Mouse (Mus musculus) common myeloid progenitor, adult 5-6 weeks (primary cell): ENCODE results near the gene Chic2. TPM values are rescaled to one million over a fixed set of nuclear protein-coding genes. Genes with fewer than 3 reads are reported as not detected.
A peak's percentile ranks its signal among the peaks of the same experiment; 100 is the strongest.

ENCODE experiments used
- ATAC-seq: replicated peaks from 2 replicates; pipeline ENCODE4 v1.8.0; 2016; ENCODE audit warnings: low read depth, mild to moderate bottlenecking, moderate TSS enrichment, inconsistent platforms; ENCODE audit not compliant: poor library complexity, severe bottlenecking
- total RNA-seq: library from RNA; stranded (forward); fragments of 200-1000, 187-1606 nt; gene quantifications from 2 replicates; pipeline ENCODE4 v1.2.3, GENCODE M21; 2017

The Chic2 gene
- total RNA-seq, 1 experiment from 2014 or later: 31.4 TPM

DNA sequence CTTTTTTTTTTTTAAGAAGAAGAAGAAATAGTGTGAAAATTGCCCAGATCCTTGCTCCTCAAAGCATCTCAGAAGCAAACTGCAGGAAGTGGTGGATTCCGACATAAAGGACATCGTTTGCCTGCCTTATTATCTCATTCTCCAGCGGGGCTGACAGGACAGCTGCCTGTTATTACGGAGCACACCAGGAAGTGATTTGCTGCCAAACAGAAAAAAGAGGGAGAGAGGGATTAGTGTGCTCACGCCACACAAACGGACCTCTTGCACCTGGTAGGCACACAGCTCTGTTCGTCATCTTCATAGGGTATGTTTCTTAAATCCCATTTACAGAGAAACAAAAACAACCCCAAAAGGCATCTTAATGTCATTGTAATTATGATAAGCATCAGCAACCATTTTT, 64.4 kb downstream of the Chic2 start:
- no peak for ATAC-seq

DNA sequence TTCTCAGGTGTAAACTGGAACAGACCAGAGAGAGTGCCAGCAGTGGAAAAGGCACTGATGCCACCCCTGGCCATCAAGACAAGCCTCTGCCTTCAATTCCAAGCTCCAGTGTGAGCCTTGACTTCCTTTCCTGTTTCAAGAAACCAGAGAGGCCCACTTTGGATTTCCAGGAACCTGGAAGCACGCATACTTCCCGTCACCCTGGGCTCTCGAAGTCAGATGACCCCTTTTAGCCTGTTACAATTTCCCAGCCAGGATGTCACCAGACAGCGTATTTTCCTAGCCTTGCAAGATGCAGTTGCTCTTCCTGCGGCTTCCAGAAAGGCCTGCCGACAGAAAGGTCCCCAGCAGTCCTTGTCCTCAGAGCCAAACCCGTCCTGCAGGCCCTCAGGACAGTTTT, 65.0 kb downstream of the Chic2 start:
- no peak for ATAC-seq

DNA sequence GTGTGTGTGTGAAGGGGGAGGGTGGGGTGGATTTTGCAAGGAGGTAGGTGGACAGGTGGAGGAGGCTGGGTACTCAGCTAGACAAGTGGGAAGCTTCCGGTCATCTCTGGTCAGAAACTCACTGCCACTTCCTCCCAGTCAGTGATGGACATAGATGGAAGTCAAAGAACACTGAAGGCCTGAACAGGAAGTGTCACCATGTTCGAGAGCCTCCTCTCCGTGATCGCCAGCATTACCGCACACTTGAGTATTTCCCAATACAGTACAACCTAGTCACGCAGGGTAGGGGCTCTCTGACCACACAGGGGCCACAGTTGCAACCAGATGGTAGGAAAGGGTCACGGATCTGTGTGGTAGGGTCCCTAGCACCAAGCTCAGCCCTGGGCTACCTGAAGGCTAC, 69.1 kb downstream of the Chic2 start:
- ATAC-seq: no peak

DNA sequence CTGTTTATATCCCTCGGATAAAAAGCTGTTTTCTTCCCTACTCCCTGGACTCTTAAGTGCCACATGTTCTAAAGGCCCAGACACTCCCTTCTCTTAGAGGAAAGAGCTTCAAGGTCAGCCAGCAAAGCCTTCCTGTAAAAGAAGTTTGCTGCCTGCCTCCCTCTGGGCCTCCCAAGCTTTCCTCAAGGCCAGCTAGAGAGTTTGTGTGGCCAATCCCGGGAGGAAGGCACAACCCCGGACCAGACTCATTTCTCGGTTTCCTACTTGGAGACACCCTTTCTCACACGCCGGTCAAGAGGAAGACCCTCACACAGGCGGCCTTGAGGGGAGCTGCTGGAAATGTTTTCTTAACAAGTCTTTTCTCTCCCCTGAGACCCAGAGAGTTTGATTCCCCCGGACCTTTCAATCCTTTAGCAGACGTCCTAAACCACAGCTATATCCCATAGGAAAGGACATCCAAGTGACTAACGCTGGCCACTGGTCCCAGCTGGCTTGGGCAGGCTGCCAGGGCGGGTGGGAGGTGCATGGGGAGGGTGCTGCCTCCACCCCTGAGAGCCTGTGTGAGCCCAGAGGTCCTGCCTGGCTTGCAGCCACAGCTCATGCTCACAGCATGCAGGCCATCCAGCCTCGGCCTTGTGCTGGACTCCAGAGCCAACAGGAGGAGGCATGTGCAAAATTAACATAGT, 69.7 kb downstream of the Chic2 start:
- no peak for ATAC-seq

DNA sequence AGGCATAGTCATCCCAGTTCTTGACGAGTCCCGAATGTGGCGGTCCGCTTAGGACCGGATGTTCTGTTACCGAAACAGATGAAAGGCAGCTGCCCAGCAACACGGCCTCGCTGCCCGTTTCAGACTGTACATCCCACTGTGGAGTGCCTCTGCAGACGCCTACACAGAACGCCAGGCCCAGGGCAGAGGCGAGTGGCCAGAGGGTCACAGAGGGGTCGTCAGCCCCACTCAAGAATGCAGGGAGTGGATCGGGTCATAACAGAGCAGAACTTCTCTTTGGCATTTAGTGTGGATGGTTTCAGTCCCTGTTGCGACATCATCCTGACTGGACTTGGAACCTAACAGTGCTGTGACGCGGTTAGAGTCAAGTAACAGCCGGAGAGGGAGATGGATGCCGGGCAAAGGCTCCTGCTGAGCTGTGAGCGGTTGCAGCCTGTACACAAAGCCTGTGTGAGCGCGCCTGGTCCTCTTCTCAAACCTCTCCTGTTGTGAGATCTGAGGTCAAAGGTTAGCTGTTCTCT, 70.5 kb downstream of the Chic2 start:
- no peak for ATAC-seq

DNA sequence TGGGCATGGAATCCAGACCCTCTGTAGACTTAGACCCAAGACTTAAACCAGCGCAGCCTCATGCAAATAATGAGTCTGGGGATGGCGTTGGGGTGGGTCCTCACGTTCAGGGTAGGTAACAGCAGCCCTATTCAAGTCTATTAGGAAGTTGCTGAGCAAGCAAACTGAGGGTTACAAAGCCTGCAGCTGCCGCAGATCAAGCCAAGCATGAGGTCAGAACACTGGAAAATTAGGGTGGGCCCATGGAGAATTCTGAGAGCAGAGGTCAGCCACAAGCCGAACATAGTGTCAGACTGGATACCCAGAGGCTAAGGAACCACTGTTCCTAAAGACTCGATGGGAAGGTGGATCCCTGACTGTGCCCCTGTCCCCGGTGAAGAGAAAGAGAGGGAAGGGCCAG, 73.2 kb downstream of the Chic2 start:
- no peak for ATAC-seq

DNA sequence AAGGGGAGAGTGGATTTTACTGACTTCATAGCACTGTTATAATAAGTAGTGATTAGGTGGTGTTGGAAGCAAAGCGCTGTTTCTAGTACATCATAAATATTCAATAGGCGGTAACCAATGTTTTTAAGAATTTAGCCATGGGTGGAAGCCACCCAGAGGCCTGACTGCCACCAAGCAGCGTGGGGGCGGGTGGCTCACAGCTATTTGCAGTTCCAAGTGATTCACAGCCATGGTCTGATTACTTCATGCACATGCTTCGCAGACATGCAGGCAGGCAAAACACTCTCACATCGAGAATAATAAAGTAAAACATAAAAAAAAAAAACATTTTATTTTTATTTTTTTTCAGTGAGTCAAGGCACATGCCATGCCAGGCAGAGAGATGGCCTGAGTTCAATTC, 75.2 kb downstream of the Chic2 start:
- ATAC-seq: no peak

DNA sequence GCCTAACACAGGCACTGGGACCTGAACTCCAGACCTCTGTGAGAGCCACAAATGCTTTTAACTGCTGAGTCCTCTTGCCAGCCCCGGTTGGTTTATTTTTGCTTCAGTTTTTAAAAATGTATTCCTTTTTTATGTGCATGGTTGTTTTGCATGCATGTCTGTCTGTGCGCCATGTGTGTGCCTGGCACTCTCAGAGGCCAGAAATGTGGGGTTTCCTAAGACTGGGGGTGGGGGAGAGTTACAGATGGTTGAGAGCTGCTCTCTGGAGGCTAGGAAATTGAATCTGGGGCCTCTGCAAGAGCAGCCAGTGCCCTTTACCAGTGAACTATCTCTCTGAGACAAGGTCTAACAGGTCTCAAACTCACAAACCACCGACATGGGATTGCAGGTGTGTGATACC, 76.7 kb downstream of the Chic2 start:
- ATAC-seq: no peak

DNA sequence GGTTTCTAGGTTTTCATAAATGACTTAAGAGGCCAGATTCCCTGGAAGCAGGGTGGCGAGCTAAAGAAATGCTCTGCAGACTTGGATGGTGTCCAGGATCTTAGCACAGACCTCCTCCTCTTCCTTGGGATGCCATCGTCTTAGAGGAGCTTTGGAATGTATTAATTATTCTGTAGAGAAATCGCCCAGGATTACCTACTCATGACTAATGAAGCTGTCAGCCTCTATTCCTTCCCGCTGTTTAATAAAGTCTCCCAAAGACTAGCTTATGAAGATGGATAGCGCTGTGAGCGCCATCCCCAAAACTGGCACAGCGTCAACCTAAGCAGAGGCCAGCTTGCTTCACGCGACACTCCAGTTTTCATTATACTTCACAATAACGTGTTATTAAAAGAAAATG, 77.7 kb downstream of the Chic2 start:
- ATAC-seq: no peak

DNA sequence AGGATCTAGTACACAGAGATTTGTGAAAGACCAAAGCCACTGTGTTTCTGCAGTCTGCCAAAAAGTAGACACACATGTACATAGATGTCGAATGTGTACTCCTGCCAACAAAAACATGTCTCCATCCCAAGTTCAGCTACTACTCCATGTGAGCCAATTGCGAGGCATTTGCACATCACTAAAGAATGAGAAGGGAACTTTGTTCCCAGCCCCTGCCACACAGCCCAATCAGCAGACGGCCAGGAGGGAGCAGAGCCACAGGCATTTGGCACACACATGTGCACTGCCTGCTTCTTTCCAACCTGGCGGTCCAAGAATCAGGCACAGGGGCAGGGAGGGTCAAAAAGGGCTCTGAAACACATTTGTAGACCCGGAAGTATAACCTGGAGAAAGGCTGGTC, 81.8 kb downstream of the Chic2 start:
- no peak for ATAC-seq

DNA sequence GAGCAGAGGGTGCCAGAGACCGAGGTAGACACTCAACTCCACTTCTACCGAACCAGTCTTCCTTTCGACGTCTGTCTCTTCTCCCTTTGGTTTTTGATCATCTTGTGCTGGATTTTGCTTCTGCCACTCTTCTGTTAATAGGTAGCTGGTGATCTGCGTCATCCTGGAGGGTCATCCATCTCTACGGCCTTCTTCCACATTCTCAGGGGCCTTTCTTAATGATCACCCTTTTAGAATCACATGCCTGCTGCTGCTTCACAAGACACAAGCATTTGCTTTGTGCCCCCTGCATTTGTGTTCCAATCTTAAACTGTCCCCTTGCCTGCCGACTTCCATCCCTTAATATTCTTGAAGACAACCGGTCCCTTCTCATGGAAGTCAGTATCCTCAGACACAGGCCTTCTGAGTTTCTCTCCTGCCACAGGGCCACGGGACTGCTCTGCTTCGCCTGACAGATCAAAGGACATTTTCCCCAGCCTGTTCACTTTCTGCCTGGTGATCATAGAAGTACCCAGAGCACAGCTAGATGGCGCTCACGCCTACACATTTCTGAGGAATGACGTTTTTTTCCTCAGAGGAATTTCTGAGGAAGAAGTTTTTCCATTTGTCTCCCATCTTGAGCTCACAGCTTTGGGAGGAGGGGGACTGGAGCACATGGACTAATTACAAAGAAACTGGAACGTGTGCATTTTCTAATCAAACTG, 83.6 kb downstream of the Chic2 start:
- ATAC-seq: peak; percentile 62; the same call in 1 of the 2 replicates

DNA sequence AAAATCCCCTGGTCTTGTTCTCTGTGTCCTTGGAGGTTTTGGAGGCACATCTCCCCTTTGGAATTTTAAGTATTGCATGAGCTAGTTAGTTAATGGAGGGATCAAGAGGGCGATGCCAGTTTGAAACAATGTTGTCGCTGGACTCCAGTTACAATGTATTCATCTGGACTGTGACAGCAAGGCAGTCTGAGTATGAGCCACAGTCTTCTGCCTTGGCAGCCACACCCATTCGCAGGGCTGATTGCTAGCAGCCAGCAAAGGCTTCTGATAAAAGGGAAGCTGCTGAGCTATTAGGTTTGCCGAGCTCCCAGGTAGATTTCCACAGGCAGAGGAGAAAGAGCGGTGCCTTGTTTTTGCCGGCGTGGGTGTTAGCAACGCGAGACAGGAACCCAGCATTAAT, 84.3 kb downstream of the Chic2 start:
- no peak for ATAC-seq

DNA sequence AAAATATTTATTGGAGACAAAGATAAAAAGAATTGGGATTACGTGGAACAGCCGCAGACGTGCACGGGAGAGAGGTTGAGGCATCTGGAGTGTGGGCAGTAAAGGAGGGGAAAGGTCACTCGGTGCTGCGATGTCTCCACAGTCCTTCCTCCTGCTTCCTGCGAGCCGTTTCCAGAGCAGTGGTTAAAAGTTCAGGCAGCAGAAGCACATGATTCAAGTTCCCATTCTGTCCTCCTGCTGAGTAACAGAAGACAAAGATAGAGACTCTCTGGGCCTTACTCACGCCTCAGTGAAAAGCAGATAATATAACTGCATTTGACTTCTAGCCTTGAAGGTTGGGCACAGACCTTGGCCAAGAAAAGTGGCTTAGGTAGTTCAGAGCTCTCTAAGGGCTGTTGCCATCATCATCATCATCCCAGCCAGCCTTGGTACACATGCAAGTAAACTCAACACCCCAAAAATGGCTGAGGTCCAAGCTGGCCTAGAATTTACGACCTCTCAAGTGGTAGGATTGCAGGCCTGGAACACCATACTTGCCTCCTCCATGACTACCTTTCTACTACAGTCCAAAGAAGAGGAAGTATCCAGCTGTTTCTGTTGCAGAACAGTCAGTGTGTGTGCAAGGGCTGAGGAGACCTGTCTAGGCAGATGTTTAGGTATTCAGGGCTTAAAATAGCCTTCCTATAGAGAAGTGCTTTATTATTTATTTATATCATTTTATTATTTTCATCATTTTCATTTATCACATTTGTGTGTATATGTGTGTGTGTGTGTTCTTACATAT, 87.1 kb downstream of the Chic2 start:
- no peak for ATAC-seq

DNA sequence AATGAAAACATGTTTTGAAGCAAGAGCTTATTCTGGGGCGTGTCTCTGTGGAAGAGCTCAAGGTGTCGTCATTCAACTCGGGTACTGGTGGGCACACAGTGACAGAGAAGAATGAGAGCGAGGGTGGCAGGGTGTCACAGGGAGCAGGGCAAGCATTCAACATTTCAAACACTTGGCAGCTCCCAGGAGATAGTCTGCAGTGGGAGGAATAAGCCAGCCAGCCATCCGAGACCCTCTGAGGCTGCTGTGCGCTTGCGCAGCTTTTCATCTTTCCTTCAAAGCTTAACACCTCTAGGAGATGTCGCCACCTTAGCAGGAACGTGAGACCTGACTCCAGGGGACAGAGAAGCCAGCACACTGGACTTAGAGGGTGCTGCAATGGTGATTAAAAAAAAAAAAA, 88.2 kb downstream of the Chic2 start:
- ATAC-seq: no peak

DNA sequence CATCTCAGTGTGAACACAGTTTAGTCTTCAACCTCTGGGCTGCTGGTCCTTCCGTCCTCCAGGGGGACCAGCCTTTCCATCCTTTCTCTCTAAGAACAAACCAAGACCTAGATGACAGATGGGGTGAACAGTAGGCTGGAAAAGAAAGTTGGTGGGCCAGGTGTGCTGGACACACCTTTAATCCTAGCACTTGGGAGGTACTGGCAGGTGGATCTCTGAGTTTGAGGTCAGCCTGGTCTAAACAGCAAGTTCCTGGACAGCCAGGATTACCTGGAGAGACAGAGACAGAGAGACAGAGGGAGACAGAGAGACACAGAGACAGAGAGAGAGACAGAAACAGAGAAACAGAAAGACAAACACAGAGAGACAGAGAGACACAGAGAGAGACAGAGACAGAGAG, 89.0 kb downstream of the Chic2 start:
- no peak for ATAC-seq

DNA sequence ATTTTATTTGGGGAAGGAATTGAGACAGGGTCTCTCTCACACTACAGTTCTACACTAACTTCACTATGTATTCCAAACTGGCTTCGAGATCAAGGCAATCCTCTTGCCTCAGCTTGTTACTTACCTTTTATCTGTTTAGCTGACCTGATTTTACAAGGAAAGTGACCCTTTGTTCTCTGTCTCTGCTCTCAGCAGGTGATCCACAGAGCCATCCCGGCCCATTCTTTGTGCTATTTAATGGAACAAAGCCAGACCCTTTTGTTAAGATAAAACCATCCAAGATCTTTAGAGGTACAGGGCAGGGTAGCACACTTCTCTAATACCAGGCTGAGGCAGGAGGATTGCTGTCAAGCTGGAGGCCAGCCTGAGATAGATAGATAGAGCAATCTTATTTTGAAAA, 91.6 kb downstream of the Chic2 start:
- ATAC-seq: no peak

DNA sequence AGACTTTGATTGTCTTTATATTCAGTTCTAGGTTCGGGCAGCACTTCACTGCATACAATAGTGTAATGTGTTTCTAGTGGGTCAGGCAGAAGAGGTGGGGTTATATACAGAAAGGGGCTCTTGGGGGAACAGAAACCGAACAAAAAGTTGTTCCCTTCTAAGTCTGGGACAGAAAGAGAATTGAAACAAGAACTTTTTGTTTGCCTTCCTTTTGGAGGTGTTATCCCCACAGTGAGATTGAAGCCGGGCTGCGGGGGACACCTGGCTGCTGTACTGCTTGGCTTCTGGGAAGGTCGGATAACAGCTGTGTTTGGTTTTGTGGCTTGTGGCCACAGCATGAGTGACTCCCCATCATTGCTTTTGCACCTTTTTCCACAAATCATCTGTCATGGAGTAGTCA, 93.2 kb downstream of the Chic2 start:
- peak; percentile 47; the same call in 1 of the 2 replicates for ATAC-seq

DNA sequence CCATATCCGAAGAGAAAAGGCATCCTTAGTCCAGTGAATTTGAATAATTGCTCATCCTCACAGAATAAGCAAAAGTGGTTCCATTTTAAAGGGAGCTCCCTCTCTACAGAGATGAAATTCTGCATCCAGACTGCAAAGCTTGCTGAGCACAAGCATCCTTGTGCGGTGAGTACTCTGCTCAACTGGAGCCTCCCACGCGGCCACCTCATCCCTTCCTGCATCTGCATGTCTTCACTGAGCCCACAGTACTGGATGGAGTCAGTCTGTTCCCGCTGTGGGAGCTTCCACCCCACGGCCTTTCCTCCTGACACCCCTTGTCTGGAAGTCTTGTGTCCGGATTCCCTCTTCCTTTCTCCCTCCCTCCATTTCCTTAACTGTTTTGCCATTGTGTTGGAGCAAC, 95.3 kb downstream of the Chic2 start:
- ATAC-seq: no peak

DNA sequence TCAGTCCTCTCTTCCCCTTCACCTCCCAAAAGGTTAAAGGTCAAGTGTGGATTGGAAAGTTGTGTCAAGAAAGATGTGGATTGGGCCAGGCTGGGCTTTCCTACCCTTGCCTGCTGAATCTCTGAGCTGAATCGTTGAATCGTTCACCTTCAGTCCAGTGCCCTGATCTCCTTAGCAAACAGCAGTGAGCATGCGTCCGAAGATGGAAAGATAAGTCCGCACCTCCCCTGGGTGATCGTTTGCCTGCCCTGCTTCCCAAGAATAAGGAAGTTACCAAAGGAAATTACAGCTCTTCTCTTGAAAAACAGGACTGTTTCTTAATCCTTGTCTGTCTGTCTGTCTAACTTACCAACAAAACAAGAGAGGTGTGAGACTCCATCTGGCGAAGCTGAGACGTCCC, 96.1 kb downstream of the Chic2 start:
- no peak for ATAC-seq
